Comparison of ENCODE assay signal across 9 mouse cellular contexts in genomic region chr11:71751689-71752088, GRCm38 (mm10). TPM values are rescaled to one million over a fixed set of nuclear protein-coding genes. Genes with fewer than 3 reads are reported as not detected.
A peak's percentile ranks its signal among the peaks of the same experiment; 100 is the strongest.
DNase-seq lines count a peak whose midpoint lies in the region; ATAC-seq and TF ChIP-seq lines count a peak whose summit lies in the region.
"Had no signal": no experiment of that assay in that cellular context is flagged by ENCODE, and none has a peak within 500 bp of the region (broad histone marks: within the 10 kb centered on the region; RNA-seq: fewer than 3 reads in every experiment).

No protein-coding gene starts in this region.

- H3K4me1 ChIP-seq in lung, adult 2 months (ENCODE audit: control insufficient read depth, insufficient read depth, low read length) = peaks cover 6% of the 10 kb centered on the region
- H3K4me1 ChIP-seq in embryonic facial prominence, embryonic 14.5 days (ENCODE audit: control insufficient read depth, insufficient read depth, low read length) = no peaks in the 10 kb centered on the region
- H3K4me1 ChIP-seq in intestine, embryonic 14.5 days (replicated peaks; ENCODE audit: control insufficient read depth, insufficient read depth, low read length) = no peaks in the 10 kb centered on the region
- peaks cover 9% of the 10 kb centered on the region; the same call in 1 of the 2 replicates for H3K4me1 ChIP-seq in neural tube, embryonic 14.5 days (ENCODE audit: control insufficient read depth, insufficient read depth, low read length)

- peak overlapping the region; percentile 38 for H3K4me3 ChIP-seq in lung, adult 2 months (replicated peaks; ENCODE audit: extremely low read depth, low read depth, low read length)
- peak overlapping the region; percentile 58 for H3K4me3 ChIP-seq in embryonic facial prominence, embryonic 14.5 days (ENCODE audit: low read depth, low read length)
- peak overlapping the region; percentile 51 for H3K4me3 ChIP-seq in intestine, embryonic 14.5 days (ENCODE audit: low read depth, low read length)
- H3K4me3 ChIP-seq in neural tube, embryonic 14.5 days (ENCODE audit: low read depth, low read length) = peak overlapping the region; percentile 93

- TF ChIP-seq POLR2A in lung, adult 2 months (IDR thresholded peaks at IDR 0.05; ENCODE audit: borderline replicate concordance, extremely low read depth, low read depth, low read length) = no peak

- no peaks in the 10 kb centered on the region; the same call in 1 of the 2 replicates for H3K9me3 ChIP-seq in embryonic facial prominence, embryonic 14.5 days (ENCODE audit: control insufficient read depth, low read length)
- no peaks in the 10 kb centered on the region for H3K9me3 ChIP-seq in intestine, embryonic 14.5 days (ENCODE audit: control insufficient read depth, low read length)
- H3K9me3 ChIP-seq in neural tube, embryonic 14.5 days (ENCODE audit: control insufficient read depth, low read length) = no peaks in the 10 kb centered on the region

- H3K27me3 ChIP-seq in embryonic facial prominence, embryonic 14.5 days (replicated peaks; ENCODE audit: control insufficient read depth, insufficient read depth, low read length) = peaks cover 47% of the 10 kb centered on the region
- peaks cover 40% of the 10 kb centered on the region for H3K27me3 ChIP-seq in intestine, embryonic 14.5 days (replicated peaks; ENCODE audit: control insufficient read depth, insufficient read depth, low read length)
- 0 out of 2 replicates have a peak, but pooled peaks cover 2% of the 10 kb centered on the region for H3K27me3 ChIP-seq in neural tube, embryonic 14.5 days (ENCODE audit: control insufficient read depth, insufficient read depth, low read length)

- H3K9ac ChIP-seq in embryonic facial prominence, embryonic 14.5 days (ENCODE audit: low read depth, low read length) = peak overlapping the region; percentile 63; the same call in 1 of the 2 replicates
- no peak overlapping the region for H3K9ac ChIP-seq in intestine, embryonic 14.5 days (ENCODE audit: low read length)
- peak overlapping the region; percentile 86 for H3K9ac ChIP-seq in neural tube, embryonic 14.5 days (replicated peaks; ENCODE audit: low read depth, low read length)

- peak overlapping the region; percentile 96 for H3K4me2 ChIP-seq in embryonic facial prominence, embryonic 14.5 days (ENCODE audit: low read depth, low read length)
- H3K4me2 ChIP-seq in intestine, embryonic 14.5 days (ENCODE audit: low read length) = peak overlapping the region; percentile 80
- peak overlapping the region; percentile 80 for H3K4me2 ChIP-seq in neural tube, embryonic 14.5 days (ENCODE audit: low read depth, low read length)

- H3K36me3 ChIP-seq in embryonic facial prominence, embryonic 14.5 days (ENCODE audit: control insufficient read depth, insufficient read depth, low read length) = no peaks in the 10 kb centered on the region
- no peaks in the 10 kb centered on the region for H3K36me3 ChIP-seq in intestine, embryonic 14.5 days (ENCODE audit: control insufficient read depth, insufficient read depth, low read length)
- no peaks in the 10 kb centered on the region for H3K36me3 ChIP-seq in neural tube, embryonic 14.5 days (ENCODE audit: control insufficient read depth, insufficient read depth, low read length)

- no peak for DNase-seq in lung, adult 2 months
- no peak for DNase-seq in lung, postnatal 14 days
- DNase-seq in embryonic facial prominence, embryonic 14.5 days (ENCODE audit: low spot score) = no peak
- DNase-seq in intestine, embryonic 14.5 days (ENCODE audit: low spot score) = no peak
- DNase-seq in layer of hippocampus, postnatal 14 days (ENCODE audit: low spot score in 2 of 2) = no peak
- no peak for DNase-seq in kidney, adult 8-10 months
- DNase-seq: adrenal gland, adult 8-10 months had no signal

- WGBS in lung, adult 2 months = 29% methylated on average over 12 of the region's 12 CpGs
- 20% methylated on average over 12 of the region's 12 CpGs for WGBS in embryonic facial prominence, embryonic 14.5 days
- 35% methylated on average over 12 of the region's 12 CpGs for whole genome bisulfite sequencing in intestine, embryonic 14.5 days
- 20% methylated on average over 12 of the region's 12 CpGs for whole genome bisulfite sequencing in neural tube, embryonic 14.5 days

- H3K27ac ChIP-seq in embryonic facial prominence, embryonic 14.5 days (replicated peaks; ENCODE audit: low read depth, low read length) = no peak overlapping the region
- no peak overlapping the region for H3K27ac ChIP-seq in intestine, embryonic 14.5 days (ENCODE audit: low read depth)
- no peak overlapping the region for H3K27ac ChIP-seq in neural tube, embryonic 14.5 days (ENCODE audit: low read depth, low read length)

- ATAC-seq in embryonic facial prominence, embryonic 14.5 days (ENCODE audit: low read depth) = no peak
- no peak for ATAC-seq in intestine, embryonic 14.5 days (replicated peaks; ENCODE audit: low FRiP score, low TSS enrichment, low read depth)
- ATAC-seq in neural tube, embryonic 14.5 days (ENCODE audit: low read depth) = no peak
- no peak for ATAC-seq in inflammation-experienced regulatory T-cells, adult 6 months

- no peak for TF ChIP-seq CTCF in lung, adult 2 months (IDR thresholded peaks at IDR 0.05; ENCODE audit: insufficient read depth, low read length)

RNA-seq across cellular contexts. Expression of gene Wscd1, which starts 2.0 kb away (rescaled TPM):
- 45.4 and 52.6 TPM in 2 replicates for polyA plus RNA-seq in lung, adult 2 months (2012; rRNA removed)
- 5.0 and 5.2 TPM in 2 replicates for polyA plus RNA-seq in embryonic facial prominence, embryonic 14.5 days (2014; fragmentation: Nextera tagmentation; extraction: Ambion mirVana)
- 3.3 and 3.6 TPM in 2 replicates for polyA plus RNA-seq in intestine, embryonic 14.5 days (2014; fragmentation: Nextera tagmentation; extraction: Ambion mirVana)
- polyA plus RNA-seq in neural tube, embryonic 14.5 days (2014; fragmentation: Nextera tagmentation; extraction: Ambion mirVana) = 42.4 and 44.1 TPM in 2 replicates
- total RNA-seq in layer of hippocampus, postnatal 14 days (2021) = 100 to 1,000 TPM; 101 to 107 TPM
- polyA plus RNA-seq in inflammation-experienced regulatory T-cells, adult 6 months (2017; shearing (Covaris generic)) = not detected

Comparison
In these comparisons a context has a peak if more than half of its experiments do, and no peak if none do; other contexts are left out.
1. H3K4me3 ChIP-seq: peak in every context shown above with its lines; median percentile 93 in neural tube, embryonic 14.5 days; 58 in embryonic facial prominence, embryonic 14.5 days; 51 in intestine, embryonic 14.5 days; 38 in lung, adult 2 months.